Mouse (Mus musculus) E14TG2a.4 (cell line): ENCODE data around the gene Gm17535.
"Not testable (repeated sequence)": the region's sequence is repeated elsewhere in the genome, so short reads cannot be mapped to it uniquely, and the experiment has no call there.

Source experiments
- CTCF ChIP-seq: conservative IDR thresholded peaks from 2 replicates; pipeline ENCODE4 v1.5.1; 2014; ENCODE audit warnings: low read length
- NANOG ChIP-seq: IDR thresholded peaks from 2 replicates; pipeline ENCODE4 v1.6.1; 2014; ENCODE audit warnings: borderline replicate concordance, low read length, mixed read lengths
- POU5F1 ChIP-seq: IDR thresholded peaks from 2 replicates; pipeline ENCODE4 v1.6.1; 2014; ENCODE audit warnings: low read length, borderline replicate concordance

- TF ChIP-seq CTCF, POU5F1, NANOG: not testable (repeated sequence)
Measured at GRCm38 (mm10) chr9:3023985-3024648, 10.3 kb upstream of the Gm17535 start.
